Mouse (Mus musculus) embryo, embryonic 11 days (tissue): ENCODE data around the gene Cd300lg.
A peak's percentile ranks its signal among the peaks of the same experiment; 100 is the strongest.

Source experiments
- DNase-seq: peaks from one replicate; pipeline ENCODE4 v3.0.0-alpha.2; 2015

The Cd300lg gene

GRCm38 (mm10) chr11:102051954-102052353, 10.6 kb downstream of the Cd300lg start:
- DNase-seq, result no peak

GRCm38 (mm10) chr11:102052697-102053096, 11.4 kb downstream of the Cd300lg start:
- no peak for DNase-seq

GRCm38 (mm10) chr11:102053183-102053582, 11.9 kb downstream of the Cd300lg start:
- no peak for DNase-seq

- DNase-seq, result peak; percentile 68
Observed at GRCm38 (mm10) chr11:102053847-102054246, 12.5 kb downstream of the Cd300lg start.

- peak; percentile 80 for DNase-seq
Observed at GRCm38 (mm10) chr11:102061236-102061940, 20.1 kb downstream of the Cd300lg start.

GRCm38 (mm10) chr11:102061941-102062473, 20.7 kb downstream of the Cd300lg start:
- no peak for DNase-seq

- DNase-seq, result no peak
Observed at GRCm38 (mm10) chr11:102063076-102063475, 21.8 kb downstream of the Cd300lg start.

GRCm38 (mm10) chr11:102068969-102069368, 27.7 kb downstream of the Cd300lg start:
- DNase-seq, result peak; percentile 29

- no peak for DNase-seq
Observed at GRCm38 (mm10) chr11:102069633-102070032, 28.3 kb downstream of the Cd300lg start.

- DNase-seq, result peak; percentile 52
Observed at GRCm38 (mm10) chr11:102070426-102070825, 29.1 kb downstream of the Cd300lg start.

- DNase-seq, result no peak
Observed at GRCm38 (mm10) chr11:102072729-102073128, 31.4 kb downstream of the Cd300lg start.

- DNase-seq, result no peak
Observed at GRCm38 (mm10) chr11:102073722-102074121, 32.4 kb downstream of the Cd300lg start.

- peak; percentile 94 for DNase-seq
Observed at GRCm38 (mm10) chr11:102082322-102082721, 41.0 kb downstream of the Cd300lg start.

- no peak for DNase-seq
Observed at GRCm38 (mm10) chr11:102083193-102083592, 41.9 kb downstream of the Cd300lg start.

- no peak for DNase-seq
Observed at GRCm38 (mm10) chr11:102084159-102084558, 42.9 kb downstream of the Cd300lg start.

- DNase-seq, result peak; percentile 71
Observed at GRCm38 (mm10) chr11:102086331-102086730, 45.0 kb downstream of the Cd300lg start.

- peak; percentile 96 for DNase-seq
Observed at GRCm38 (mm10) chr11:102087081-102087751, 45.9 kb downstream of the Cd300lg start.

GRCm38 (mm10) chr11:102087931-102088898, 46.9 kb downstream of the Cd300lg start, which contains the start of gene Mpp2:
Mpp2 (minus strand) TSS chr11:102088515.
- DNase-seq, result peak; percentile 94

GRCm38 (mm10) chr11:102089088-102089808, 47.9 kb downstream of the Cd300lg start:
- peak; percentile 91 for DNase-seq

- DNase-seq, result no peak
Observed at GRCm38 (mm10) chr11:102095676-102096075, 54.4 kb downstream of the Cd300lg start.

- DNase-seq, result no peak
Observed at GRCm38 (mm10) chr11:102096446-102096845, 55.1 kb downstream of the Cd300lg start.

- peak; percentile 94 for DNase-seq
Observed at GRCm38 (mm10) chr11:102096887-102097391, 55.6 kb downstream of the Cd300lg start.
